Mouse (Mus musculus) duodenum, adult 2 months (tissue): ENCODE measurements around the gene Riok2. TPM values are rescaled to one million over a fixed set of nuclear protein-coding genes. Genes with fewer than 3 reads are reported as not detected.

Experiments
- polyA plus RNA-seq: library from polyadenylated mRNA; depleted of rRNA; stranded (reverse); fragments of >200 nt; gene quantifications from 2 replicates; pipeline ENCODE4 v1.2.3, GENCODE M21; 2012; ENCODE audit warnings: low replicate concordance; rRNA removed

The Riok2 gene
- 0.41 and 1.8 TPM in 2 replicates for polyA plus RNA-seq

DNA sequence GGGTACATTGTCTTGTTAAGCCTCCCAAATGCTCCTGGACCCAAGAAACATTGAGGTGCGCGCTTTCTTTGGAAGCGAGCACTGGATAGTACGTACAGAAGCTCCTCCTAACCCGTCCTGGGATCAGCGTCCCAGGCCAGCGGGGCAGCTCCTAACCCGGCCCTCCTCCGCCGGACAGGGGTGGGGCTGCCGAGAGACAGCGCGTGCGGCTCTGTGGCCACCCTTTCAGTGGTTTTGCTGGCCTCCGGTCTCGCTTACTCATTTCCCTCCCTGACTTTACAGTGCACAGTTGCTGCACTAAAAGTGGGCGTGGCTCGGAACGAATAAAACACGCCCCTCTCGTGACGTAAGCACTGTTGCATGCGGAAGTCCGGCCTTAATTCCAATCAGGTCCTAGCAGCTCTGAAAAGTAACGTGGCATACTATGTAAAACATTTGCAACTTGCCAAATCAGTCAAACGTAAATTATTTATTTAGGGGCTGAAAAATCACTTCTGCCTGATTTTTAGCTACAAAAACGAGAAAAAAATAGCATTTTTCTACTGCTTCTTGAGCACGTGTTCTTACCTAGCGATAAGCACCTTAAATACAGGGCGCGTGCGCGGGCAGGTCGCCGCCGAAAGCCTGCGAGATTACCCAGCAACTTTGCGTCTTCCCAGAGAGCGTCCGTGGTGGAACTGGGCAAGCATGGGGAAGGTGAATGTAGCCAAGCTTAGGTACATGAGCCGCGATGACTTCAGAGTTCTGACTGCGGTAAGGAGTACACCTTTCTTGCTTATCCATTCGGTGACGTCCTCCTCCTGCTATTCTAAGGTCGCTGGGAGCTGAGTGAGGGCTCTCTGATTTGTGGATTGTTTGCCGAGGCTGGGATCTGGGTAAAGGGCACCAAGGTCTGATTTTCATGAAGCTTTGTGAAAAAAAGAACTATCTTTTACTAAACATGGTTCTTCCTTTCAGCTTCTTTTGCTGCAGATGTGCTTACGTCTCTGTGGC, at the start of gene Riok2:
Riok2 (plus strand) TSS at position 392 of the 993 bp plus-strand sequence.

DNA sequence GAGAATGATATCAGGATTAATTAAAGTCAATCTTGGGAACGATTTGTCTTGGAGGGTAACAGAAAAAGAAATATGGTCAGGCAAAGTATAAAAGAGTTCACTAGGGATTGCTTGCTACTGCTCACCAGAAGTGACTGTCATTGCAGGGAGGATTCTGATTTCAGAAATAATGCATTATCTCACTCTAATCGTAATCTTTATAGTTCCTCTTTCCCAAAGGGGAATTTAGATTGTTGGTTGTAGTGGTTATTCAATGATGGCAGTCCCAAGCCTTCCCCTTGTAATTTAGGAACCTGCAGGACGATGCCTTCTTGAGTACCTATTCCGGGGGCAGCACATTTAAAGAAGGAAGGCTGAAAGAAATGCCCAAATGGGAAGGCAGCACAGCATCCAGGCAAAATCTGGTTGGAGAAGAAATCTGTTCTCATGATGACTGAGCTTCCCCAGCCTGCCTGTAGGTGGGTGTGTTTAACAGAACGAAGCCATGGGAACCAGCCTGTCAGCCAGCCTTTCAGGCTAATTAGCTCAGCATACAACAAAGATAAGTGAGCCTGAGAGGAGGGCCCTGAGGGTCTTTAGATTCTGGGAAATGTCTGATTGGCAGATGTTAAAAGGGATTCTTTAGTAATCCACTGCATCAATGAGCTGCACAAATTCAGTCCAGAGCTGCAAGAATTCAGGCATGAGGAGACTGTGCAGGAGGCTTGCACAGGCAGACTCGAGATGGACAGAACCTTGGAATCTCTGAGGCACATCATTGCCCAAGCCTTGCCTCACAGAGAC, 28.3 kb downstream of the Riok2 start, which contains the start of gene Lix1:
Lix1 (plus strand) TSS at position 451 of the 783 bp plus-strand sequence.

Other genes starting within 250 kb of the Riok2 start
- gene Lix1, start 28.4 kb downstream of the Riok2 start, polyA plus RNA-seq: 0.04 TPM in 1 of 2 replicates, not detected in the other